Mouse (Mus musculus) lung, adult 2 months (tissue): Measurements from ENCODE around the gene Fam126a. TPM values are rescaled to one million over a fixed set of nuclear protein-coding genes. Genes with fewer than 3 reads are reported as not detected.

Source experiments
- DNase-seq: peaks from one replicate; pipeline ENCODE4 v3.0.0; 2022
- H3K4me1 ChIP-seq: fragments of 200-500 bp; 2 replicates; pipeline ENCODE4 v1.6.1; 2011; ENCODE audit warnings: low read length; ENCODE audit not compliant: control insufficient read depth, insufficient read depth
- H3K4me3 ChIP-seq: fragments of 200-500 bp; replicated peaks from 2 replicates; pipeline ENCODE3; 2011; ENCODE audit warnings: low read depth, mild to moderate bottlenecking, control low read depth, low read length; ENCODE audit errors: extremely low read depth
- CTCF ChIP-seq: fragments of 200-500 bp; IDR thresholded peaks from 2 replicates; pipeline ENCODE4 v1.5.1; 2011; ENCODE audit warnings: mild to moderate bottlenecking, low read length, control low read depth; ENCODE audit not compliant: insufficient read depth
- POLR2A ChIP-seq: fragments of 200-500 bp; IDR thresholded peaks from 2 replicates; pipeline ENCODE4 v1.6.1; 2011; ENCODE audit warnings: low read depth, mild to moderate bottlenecking, control low read depth, low read length, borderline replicate concordance; ENCODE audit errors: extremely low read depth
- WGBS: fragments of 180-500 bp; shearing (Covaris S2); methylation state at CpG from one replicate; pipeline ENCODE4 v1.1.7; 2018; 5-methylcytosine and 5-hydroxymethylcytosine counted together
- polyA plus RNA-seq: library from polyadenylated mRNA; depleted of rRNA; stranded (reverse); fragments of >200 nt; gene quantifications from 2 replicates; pipeline ENCODE4 v1.2.3, GENCODE M21; 2012

The Fam126a gene
- polyA plus RNA-seq, 1 experiment = 7.8 TPM

DNA sequence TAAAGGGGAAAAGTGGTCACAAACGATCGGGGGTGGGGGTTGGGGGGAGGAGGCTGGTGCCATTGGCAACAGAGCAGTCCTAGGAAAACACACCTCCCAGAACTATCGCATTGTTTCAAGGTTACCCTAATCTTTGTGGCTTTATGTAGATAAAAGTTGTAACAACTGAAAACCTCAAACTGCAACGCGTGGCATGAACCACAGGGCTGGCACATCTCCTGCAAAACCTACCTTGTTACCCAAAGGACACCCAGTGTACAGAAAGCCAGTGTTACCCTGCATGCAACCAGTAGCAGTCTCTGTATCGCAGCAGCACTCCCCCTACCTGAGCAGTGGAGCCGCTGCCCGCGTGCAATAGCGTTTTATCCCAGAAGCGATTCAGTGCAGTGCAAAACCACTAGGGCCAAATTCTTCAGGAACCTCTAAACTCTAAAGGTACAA is 1.1 kb downstream of the Fam126a start:
- peak; percentile 40; the same call in 1 of the 2 replicates for TF ChIP-seq CTCF
- no peak for TF ChIP-seq POLR2A
- Histone ChIP-seq H3K4me1 (peaks cover 6% of the 10 kb centered on the region), H3K4me3 (peak overlapping the region; percentile 80)
- DNase-seq = peak; percentile 36
- WGBS = 5% methylated on average over 11 of the region's 11 CpGs

DNA sequence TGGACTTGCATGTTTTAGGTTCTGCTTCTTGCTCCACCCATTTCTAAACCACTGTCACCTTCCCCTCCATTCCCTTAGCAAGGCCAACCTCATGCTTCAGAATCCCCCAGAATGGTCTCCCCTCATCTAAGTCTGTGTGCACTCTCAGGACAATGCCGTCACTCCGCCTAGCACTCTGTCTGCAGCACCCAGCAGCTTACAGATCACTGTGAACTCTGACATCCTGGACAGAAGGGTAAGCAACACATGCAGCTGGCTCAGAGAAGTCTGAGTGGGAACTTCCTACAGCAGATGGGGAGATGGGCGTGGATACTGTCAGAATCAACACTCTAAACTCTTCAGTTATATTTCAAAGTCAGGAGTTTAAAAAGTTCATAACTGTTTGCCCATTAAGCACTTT is 5.5 kb downstream of the Fam126a start:
- no peak overlapping the region for H3K4me3 ChIP-seq
- 51% methylated on average over 3 of the region's 3 CpGs for WGBS
- peaks cover 3% of the 10 kb centered on the region for H3K4me1 ChIP-seq
- TF ChIP-seq CTCF (no peak), POLR2A (no peak)
- DNase-seq = no peak

DNA sequence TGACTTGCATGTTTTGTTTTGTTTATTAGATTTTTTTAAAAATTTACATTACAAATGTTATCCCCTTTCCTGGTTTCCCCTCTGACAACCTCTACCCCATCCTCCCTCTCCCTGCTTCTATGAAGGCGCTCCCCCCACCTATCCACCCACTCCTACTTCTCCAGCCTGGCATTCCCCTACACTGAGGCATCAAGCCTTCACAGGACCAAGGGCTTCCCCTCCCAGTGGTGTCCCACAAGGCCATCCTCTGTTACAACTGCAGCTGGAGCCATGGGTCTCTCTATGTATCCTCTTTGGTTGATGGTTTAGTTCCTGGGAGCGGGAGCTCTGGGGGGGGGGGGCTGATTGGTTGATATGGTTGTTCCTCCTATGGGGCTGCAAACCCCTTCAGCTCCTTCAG is 7.3 kb downstream of the Fam126a start:
- 100% methylated on average over 2 of the region's 2 CpGs for WGBS
- peaks cover 3% of the 10 kb centered on the region for H3K4me1 ChIP-seq
- H3K4me3 ChIP-seq = no peak overlapping the region
- no peak for DNase-seq
- no peak for TF ChIP-seq CTCF
- no peak for TF ChIP-seq POLR2A

DNA sequence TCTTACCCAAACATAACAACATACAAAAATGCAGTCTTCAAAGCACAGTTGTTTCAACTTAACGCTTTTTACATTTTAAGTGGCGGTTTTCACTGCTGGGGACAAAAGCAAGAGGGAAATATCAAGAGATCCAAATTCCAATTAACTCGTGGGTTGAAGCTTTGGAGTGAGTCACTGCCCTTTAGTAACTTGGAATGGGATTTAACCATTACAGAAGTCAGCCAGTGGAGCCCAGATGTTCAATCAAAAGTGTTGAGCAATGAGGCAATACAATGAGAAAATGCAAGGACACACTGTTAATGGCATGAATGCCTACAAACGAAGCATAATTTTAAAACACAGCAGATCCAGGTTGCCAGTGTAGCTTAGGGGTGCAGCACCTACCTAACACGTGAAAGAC is 8.8 kb downstream of the Fam126a start:
- Histone ChIP-seq H3K4me1 (peaks cover 3% of the 10 kb centered on the region), H3K4me3 (no peak overlapping the region)
- whole genome bisulfite sequencing = 71% methylated on average over 5 of the region's 5 CpGs
- TF ChIP-seq POLR2A (no peak), CTCF (no peak)
- no peak for DNase-seq

DNA sequence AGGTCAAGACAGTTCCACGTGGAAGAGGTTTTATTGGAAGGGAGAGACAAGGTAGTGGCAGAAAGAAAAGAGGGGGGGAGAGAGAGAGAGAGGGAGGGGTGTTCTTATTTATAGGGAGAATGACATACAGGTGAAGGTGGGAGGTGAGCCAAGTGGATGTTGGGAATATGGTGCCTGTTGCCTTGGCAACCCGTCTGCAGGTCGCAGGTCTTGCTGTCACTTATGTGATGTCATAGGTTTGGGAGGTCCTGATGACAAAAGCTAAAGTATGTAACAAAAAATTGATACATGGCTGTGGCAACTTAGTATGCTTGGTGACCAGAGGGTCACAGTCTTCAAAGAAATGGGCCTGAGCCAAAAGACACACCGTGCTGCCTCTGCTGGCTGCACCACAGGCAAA is 10.1 kb downstream of the Fam126a start:
- H3K4me3 ChIP-seq = no peak overlapping the region
- TF ChIP-seq CTCF (no peak), POLR2A (no peak)
- DNase-seq = no peak
- peaks cover 3% of the 10 kb centered on the region for H3K4me1 ChIP-seq
- WGBS = 77% methylated on average over 4 of the region's 4 CpGs

DNA sequence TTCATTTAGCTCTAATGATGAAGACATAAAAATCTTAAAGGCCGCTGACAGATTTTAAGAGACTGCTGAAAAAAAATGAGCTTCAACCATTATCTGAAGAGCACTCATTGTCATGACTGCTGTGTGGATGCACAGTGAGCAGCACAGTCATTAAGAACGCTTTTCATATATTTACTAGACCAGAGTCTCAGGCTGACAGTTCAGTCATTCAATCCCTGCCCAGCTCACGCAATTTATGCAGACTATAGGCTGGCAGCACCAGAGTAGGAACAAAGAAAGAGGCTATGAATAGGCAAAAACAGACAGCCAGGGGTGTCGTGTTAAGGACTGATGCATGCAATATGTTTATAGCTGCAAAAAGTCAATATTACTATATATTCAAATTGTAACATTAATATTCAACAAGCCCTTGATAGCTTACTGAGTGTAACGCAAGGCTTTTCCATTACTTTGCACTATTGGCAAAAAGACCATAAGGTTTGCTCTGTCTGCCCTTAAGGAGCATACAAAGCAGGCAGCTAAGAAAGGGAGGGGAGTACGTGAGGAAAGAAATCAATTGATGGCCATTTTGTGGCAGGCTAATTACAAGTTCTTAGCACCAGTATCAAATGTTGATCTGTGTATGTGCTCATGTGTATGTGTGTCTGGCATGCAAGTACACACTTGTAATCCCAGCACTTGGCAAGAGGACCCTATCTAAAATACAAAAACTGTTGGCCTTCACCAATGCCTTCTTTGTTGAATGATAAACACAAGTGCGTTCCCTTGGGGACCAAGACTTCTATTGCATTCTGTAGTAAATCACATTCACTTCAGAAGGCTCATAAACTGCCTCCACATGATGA is 10.9 kb downstream of the Fam126a start:
- H3K4me3 ChIP-seq = no peak overlapping the region
- TF ChIP-seq POLR2A (no peak), CTCF (no peak)
- no peak for DNase-seq
- WGBS = 79% methylated on average over 7 of the region's 7 CpGs
- H3K4me1 ChIP-seq = no peaks in the 10 kb centered on the region; the same call in 1 of the 2 replicates

DNA sequence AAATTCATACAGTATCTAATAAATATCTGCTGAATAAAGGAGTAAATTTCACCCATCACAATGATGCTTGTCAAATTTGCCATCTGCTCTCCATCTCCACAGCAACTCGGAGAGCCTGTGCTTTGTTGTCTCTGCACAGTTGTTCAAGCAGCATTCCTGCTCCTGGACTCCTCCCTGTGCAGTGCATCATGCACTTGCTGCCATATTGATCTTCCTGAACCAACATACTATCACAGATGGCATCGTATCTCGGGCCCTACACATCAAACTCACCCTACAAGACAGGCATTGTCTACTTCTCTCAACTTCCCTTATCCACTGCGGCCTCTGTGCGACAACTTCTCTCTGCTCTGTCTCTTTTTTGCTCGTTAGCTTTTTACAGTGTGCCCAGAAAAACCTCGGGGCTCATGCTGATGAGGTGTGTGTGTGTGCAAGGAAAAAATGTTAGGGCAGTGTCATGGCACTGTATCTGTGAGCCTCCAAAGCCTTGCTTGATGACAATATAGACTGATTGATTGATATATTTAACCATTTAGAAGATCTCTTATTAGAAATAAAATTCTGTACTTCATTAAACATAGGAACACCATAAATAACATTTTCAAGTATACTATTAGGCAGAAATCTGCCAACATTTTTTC is 11.7 kb downstream of the Fam126a start:
- no peak for DNase-seq
- WGBS = 83% methylated on average over 7 of the region's 7 CpGs
- Histone ChIP-seq H3K4me3 (no peak overlapping the region), H3K4me1 (no peaks in the 10 kb centered on the region; the same call in 1 of the 2 replicates)
- no peak for TF ChIP-seq CTCF
- no peak for TF ChIP-seq POLR2A

DNA sequence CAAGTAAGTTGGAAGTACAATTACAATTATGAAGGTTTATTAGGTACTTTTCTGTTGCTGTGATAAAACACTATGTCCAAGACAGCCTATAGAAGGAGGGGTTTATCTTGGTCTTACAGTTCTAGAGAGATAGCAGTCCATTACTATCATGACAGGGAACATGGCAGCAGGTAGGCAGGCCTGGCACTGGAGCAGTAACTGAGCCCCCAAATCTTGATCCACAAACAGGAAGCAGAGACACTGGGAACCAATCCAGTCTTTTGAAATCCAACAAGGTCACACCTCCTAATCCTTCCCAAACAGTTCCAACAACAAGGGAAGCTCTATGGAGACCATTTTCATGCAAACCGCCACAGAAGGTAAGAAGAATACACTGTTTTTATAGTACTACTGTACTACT is 13.6 kb downstream of the Fam126a start:
- 97% methylated on average over 1 of the region's 1 CpGs for WGBS
- H3K4me1 ChIP-seq = no peaks in the 10 kb centered on the region
- no peak overlapping the region for H3K4me3 ChIP-seq
- no peak for DNase-seq
- TF ChIP-seq POLR2A (no peak), CTCF (no peak)

DNA sequence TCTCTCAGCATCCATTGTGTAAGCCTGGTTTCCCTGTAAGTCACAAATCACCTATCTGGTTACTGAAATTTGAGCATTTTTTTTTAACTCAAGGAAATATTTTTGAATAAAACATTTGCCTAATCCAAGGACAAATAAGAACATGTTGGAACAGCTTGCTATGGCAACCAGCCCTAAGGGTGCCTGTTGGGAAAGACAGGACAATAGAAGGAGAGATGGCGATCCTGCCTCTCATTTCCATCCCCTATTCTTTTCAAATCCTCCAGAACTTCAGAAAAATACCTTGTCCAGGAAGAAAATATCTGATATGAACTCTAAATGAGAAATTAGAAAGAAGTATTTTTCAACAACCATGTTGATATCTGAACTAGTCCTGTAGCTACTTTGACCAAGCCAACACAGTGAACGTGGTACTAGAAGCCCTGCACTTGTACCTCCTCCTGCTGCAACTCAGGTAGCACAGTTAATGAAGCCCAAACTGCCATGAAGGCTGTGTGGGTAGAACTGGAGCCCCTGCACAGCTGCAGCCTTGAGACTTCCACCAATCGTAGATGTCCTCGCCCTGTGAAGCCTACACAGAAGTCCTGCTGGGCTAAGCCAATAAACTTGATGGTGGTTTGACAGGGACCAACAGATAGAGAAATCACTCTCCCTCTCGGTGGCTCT is 17.0 kb downstream of the Fam126a start:
- WGBS = 82% methylated on average over 5 of the region's 5 CpGs
- Histone ChIP-seq H3K4me1 (no peaks in the 10 kb centered on the region), H3K4me3 (no peak overlapping the region)
- TF ChIP-seq CTCF = no peak
- no peak for TF ChIP-seq POLR2A
- no peak for DNase-seq

DNA sequence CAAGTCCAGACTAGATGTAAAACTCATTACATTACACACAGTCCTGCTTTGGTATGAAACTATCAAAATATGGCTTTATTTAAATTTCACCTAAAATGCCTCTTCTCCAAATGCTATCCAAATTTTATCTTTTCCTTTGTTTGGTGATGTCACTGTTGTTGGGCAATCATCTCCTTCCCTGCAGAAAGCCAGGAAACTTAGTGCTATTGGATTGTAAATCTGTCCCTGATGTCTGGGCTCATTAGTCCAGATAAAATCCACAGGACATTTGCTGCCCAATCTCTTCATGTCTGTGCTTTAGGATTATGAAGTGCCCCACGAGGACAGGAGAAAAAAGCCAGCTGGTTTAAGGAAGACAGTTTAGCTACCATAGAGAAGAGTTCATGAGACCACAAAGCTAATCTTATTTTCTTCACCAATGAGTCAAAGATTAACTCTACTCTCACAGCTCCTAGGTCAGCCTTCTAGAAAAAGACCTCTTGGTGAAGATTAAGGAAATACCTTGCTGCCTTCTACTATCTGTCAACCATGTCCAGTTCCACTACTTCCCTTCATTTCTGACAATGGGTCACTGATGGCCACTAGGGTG is 31.3 kb downstream of the Fam126a start:
- TF ChIP-seq CTCF (no peak), POLR2A (no peak)
- H3K4me1 ChIP-seq = peaks cover under 1% of the 10 kb centered on the region; the same call in 1 of the 2 replicates
- no peak for DNase-seq
- H3K4me3 ChIP-seq = no peak overlapping the region
- 54% methylated on average over 1 of the region's 1 CpGs for WGBS
